Mouse (Mus musculus): Measurements from ENCODE around the gene Ppp1r16b.

The Ppp1r16b gene

DNA sequence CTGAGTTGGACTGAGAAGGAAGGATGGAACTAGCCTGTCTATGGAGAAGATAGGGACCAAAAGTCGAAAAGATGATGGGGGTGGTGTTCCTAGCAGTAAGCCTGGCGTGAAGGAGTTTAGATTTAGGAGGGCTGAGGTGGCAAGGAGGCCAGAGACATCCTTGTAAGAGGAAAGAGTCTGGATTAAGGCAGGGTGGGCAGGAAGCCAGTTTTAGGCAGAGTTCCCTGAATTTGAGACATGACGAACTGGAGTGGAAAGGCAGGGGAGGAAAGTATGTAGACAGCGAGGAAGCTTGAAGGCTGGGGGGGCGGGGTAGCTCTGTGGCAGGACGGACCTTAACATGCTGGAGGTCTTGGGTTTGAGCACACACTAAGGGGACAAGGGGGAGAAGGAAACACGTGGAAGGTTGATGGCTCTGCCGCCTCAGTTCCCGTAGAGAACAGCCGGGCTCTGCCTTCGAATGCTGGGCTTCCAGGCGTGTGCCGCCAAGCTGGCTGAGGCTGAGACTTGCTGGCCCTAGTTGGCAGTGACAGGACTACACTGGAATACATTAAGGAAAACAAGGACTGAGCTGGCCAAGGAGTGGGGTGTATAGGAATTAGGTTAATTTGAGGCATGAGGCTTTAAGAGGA lies 105.0 kb downstream of the Ppp1r16b start:
- no peak for DNase-seq (ENCODE audit: low spot score)

DNA sequence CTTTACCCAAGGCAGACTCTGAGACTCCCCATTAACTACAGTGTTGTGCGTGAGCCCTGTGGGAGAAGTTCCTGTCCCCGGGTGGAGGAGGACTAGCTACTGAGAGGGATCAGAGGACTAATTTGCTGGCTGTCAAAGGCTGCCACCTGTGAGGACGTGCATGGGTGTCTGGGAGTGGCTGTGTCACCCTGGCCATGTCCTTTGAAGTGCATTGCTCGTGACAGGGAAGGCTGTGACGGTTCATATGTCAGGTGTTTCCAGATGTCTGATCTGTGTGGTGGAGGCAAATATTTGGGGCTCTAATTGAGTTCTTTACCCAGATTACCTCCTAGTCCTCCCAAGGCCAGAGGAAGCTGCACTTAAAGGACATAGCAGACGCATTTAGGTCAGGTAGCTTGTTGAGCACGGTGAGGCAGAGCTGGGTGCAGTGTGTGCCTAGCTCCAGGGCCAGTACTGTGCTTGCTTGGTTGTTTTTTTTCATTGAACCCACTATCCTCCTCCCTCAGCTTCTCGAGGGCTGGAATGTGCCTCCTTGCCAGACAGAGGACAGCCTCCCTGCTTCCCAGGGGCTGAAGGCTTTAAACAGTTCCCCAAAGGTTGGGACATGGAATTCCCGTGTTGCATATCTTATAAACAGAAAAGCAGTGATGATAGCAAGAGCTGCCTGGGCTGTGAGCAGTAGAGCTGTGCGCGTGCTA lies 106.0 kb downstream of the Ppp1r16b start:
- no peak for DNase-seq (ENCODE audit: low spot score)

DNA sequence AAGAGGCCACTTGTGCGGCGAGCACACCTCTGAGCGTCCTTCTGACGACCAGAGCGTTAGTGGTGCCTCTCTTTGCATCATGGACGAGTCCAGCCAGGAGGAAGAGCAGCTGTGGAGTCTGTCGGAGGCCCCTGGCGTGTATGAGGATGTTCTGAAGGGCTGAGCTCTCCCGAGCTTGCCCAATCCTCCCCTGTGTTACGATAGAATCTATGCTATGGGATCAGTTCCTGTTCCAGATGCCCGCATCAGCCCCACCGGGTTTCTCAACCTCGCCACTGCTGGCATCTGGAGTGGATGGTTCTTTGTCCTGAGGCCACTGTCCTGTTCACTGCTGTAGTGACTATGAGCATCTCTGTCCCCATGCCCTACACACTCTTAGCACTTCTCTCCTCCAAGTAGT lies 107.6 kb downstream of the Ppp1r16b start:
- DNase-seq (ENCODE audit: low spot score), result no peak

DNA sequence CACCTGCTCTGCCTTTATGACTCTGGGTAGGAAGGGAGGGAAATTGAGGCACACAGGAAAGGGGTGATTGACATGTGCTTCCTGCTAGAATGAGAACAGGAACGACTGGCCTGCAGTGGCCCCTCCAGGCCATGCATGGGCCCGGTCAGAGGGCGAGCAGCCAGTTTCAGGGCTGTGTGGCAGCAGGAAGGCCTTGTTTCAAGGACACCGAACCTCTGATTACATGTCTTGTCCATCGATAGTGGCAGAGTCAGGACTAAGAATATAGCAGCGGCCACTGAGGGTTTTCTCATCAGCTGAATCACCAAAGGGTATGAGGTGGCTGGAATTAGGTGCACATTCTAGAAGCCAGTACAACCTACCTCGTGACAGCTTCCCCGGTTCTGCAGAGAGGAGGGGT lies 109.7 kb downstream of the Ppp1r16b start:
- DNase-seq (ENCODE audit: low spot score), result no peak

DNA sequence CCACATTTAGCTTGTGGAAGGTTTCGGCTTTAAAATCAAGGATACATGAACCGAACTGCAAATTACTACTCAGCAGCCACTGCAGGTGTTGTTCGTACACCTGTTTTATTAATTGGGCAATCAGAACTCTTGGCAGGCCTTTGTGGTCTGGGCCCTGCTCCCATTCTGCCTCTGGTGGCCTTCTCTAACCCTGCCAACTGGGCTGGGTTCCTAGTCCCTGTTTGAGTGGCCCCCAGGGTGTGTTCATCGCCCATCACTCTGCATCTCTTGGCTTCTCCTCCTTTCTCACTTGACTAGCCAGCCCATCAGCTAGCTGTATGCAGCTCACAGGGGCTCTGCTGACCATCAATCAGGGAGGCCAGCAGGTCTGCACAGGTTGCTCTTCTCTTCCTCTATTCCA lies 111.5 kb downstream of the Ppp1r16b start:
- no peak for DNase-seq (ENCODE audit: low spot score)

DNA sequence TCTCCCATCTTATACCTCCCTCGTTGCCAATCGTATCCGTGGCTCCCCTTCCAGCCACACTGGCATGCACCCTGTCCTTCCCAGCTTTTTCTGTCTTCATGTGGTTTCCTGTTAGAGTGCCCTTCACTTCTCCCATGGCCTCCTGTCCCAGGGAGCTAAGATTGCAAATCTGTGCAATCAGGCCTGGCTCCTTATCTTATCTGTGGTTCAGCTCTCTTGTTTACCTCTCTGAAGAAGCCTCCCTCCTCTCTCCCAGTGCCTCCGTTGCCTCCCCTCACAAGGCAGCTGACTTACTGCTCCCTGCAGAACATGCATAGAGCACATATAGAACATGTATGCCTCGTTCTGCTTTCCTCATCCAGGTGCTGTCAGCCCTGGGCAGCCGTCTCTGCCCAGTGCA lies 112.3 kb downstream of the Ppp1r16b start:
- DNase-seq (ENCODE audit: low spot score), result no peak

DNA sequence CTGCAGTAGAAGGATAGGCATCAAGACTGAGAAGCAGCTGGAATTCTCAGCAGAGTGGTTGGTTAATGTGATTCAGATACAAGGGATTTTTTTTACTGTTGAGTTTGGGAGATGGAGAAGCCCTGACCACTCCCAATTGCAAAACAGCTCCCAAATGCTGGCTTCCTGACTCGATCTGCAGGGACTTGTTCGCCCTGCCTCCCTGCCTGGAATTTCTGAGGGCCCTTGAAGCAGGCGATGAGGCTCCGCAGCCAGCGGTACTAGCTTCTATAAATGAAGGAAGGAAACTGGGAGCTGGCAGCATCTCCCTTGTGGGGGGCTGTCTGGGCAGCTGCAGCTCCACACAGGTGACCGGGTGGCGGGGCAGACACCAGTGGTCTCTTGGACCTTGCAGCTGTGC lies 113.2 kb downstream of the Ppp1r16b start:
- DNase-seq (ENCODE audit: low spot score), result no peak

DNA sequence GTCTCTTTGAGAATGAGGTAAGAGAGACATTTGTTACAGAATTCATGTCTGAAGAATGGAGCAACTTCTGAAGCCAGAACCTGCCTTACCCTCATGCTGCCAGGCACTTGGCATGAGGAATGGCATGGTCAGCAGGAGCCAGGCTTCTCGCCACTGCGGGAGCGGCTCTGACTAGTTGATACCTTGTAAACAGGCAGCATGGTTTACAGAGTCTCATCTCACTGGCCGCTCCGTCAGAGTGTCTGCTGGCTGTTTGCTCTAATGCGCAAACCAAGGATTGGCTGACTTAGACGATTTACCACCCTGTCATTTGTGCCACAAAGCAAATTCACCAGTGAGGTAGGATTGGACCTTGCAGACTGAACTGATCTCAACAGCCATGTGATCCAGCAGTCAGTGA lies 115.9 kb downstream of the Ppp1r16b start:
- no peak for DNase-seq (ENCODE audit: low spot score)

DNA sequence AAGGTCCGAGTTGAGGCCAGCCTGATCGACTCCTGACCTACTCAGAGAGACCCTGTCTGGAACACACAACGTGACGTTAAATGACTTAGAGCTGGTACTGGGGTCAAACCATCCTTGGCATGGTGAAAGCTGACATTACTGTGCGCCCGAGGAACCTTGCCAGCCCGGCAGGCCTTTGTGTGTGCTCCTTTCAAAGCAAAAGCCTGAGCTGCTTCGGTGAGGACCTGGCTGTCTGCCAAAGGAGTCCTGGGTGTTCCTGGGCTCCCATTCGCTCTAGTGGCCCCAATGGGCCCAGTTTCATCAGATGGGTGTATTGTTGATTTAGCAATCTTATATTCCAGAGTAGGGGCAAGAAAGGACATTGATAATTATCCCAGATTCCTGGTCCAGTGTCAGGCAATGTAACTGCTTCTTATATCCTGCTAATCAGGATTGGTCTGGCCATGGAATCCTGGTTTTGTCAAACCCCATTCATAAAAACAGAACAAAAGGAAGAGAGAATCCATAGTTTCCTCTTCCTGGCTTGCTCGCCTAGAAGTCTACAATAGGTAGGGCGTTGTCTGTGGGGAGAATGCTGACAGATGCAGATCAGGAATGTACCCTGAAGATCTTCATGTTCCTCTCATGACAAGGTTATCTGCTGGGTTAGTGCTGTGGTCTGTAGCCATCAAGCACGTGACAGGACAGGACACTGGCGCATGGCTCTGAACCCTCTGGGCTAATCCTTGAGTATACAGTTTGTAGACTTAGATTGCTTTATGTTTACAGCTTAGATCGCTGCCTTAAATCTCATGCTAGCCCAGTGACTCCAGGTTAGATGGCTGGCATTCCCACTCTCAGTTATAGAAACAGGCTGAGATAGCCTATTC lies 122.0 kb downstream of the Ppp1r16b start:
- no peak for DNase-seq (ENCODE audit: low spot score)

DNA sequence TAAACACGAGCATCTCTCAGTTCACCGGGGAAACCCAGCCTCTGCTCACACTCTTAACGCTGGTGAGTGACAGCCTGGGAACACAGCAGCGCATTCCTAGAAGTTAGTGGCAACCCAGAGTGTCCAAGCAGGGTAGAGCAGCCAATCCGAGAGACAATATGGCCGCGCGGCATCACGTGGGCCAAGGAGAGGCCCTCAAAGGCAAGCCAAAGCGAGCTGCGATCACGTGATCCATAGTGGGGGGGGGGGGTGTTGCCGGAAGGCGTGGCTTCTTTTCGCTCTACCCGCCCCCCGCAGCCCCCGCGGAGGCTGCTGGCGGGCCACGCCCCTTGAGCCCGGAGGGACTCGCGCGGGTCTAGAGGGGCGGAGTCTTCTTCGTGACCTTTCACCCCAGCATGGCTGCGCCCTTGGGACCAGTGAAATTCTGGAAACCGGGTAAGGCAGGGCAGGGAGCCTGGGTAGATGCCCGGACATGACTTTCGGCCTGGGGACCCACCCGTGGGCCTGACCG lies 129.4 kb downstream of the Ppp1r16b start, which contains the start of gene Dhx35:
Gene Dhx35, plus strand, starts transcription at position 314 of the 511 bp plus-strand sequence.
- DNase-seq (ENCODE audit: low spot score), result peak; percentile 90

DNA sequence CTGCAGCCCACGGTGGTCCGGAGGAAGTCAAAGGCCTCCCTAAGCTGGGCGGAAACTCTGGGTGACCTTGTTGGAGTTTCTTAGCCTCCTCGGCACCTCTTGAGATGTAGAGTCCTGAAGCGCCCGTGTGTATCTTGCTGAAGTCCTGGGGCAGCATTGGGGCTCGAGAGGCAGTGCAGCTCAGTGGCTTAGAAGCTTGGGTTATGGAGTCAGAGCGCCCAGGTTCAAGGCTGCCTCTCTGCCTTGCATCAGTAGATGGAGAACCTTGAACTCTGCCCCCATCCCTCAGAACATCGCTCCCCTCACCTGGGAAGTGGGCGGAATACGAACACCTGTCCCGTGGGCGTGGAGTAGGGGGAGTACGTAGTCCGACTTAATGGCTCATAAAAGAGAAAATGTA lies 129.8 kb downstream of the Ppp1r16b start:
- peak; percentile 6 for DNase-seq (ENCODE audit: low spot score)

DNA sequence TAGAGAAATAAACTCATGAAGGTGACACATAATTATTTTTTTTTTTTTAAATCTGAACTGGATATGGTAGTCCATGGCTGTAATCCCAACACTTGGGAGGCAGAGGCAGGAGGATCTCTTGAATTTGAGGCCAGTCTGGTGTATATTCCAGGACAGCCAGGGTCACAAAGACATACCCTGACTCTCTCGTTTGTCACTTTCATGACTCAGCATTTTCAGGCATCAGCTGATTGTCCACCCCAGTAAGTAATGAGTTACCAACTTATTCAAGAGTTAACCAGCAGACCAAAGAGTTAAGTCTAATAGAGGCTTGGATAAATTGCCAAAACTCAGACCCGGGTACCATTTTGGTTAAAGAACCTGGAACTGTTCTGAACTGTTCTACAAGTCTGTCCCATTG lies 130.7 kb downstream of the Ppp1r16b start:
- DNase-seq (ENCODE audit: low spot score), result no peak

DNA sequence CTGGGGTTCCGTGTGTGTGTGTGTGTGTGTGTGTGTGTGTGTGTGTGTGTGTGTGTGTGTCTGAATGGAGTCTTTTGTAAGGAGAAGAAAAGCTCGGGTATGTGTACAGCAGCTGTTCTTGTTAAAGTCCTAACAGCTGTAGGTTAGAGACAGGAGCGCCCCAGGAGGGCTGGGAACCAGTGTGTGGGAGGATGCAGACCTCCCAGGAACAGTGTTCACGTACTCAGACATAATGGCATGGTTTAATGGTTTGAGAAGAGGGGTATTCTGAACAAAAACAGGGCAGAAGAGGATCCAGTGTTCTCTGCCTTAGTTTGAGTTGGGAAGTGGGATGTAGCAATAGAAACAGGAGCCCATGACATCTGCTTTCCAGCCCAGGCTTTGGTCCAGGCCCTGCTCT lies 134.1 kb downstream of the Ppp1r16b start:
- DNase-seq (ENCODE audit: low spot score), result no peak

DNA sequence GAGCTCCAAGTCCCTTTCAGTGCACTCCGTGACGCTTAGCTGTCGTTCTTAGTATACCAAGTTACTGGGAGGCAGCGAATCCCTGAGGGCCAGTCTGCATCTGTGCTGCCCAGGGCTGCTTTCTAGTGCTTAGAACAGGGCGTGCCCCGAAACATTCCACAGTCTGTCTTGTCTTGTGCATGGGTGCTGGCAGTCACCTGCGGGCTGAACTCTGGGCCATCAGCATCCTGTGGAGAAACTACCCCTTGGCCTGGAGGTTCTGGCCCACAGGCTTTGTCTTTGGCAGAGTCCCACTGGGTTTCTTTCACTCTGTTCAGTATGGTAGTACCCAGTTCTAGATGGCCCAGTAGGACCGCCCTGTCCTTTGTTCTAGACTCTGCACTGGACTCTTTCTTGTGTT lies 135.6 kb downstream of the Ppp1r16b start:
- no peak for DNase-seq (ENCODE audit: low spot score)

DNA sequence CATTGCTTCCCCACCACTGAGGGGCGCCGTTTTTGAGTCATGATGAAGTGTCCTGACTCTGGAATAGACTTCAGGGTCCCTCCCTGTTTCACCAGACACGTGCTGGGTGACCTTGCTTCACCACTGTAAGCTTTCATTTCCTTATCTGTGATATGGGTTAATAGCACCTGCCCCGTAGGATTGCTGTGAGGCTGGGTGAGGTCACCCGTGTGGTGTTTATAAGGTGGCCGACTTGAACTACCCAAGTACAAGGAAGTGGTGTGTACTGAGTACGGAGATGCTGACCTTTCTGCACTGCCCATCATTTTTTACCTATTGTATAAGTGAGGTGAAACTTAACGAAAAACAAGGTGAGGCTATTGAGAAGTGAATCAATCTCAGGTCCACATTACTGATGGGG lies 138.4 kb downstream of the Ppp1r16b start:
- no peak for DNase-seq (ENCODE audit: low spot score)

DNA sequence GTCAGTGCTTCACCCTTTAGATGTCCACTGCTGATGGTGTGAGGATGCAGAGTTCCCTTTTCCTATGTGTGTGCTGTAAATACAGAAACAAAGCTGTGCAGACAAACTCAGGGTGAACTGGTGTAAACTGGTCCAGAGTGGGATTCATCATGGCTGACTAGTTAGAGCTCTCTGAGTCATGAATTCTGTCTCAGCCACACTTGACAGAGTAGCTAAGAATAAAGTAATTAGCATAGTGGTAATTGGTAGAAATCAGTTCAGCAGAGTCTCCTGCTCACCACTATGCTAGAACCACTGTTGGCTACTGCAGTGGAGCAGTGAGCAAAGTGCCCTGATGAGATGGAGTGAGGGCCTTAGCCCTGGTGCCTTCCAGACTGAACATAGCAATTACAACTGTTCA lies 150.5 kb downstream of the Ppp1r16b start:
- DNase-seq (ENCODE audit: low spot score), result no peak

Measured in layer of hippocampus, adult 9-10 months (tissue).